Mouse (Mus musculus): ENCODE measurements around the gene Hap1. TPM values are rescaled to one million over a fixed set of nuclear protein-coding genes. Genes with fewer than 3 reads are reported as not detected.
"Not testable (repeated sequence)": the region's sequence is repeated elsewhere in the genome, so short reads cannot be mapped to it uniquely, and the experiment has no call there.

The Hap1 gene
- polyA plus RNA-seq, 1 experiment from 2014 or later: 2.8 TPM

GRCm38 (mm10) chr11:100320701-100321410, 35.1 kb downstream of the Hap1 start:
- H3K4me2 ChIP-seq: peak overlapping the region; percentile 58
- H3K36me3 ChIP-seq: peaks cover 19% of the 10 kb centered on the region
- 15% methylated on average over 11 of the region's 11 CpGs for WGBS
- H3K4me1 ChIP-seq; ATAC-seq (ENCODE audit: insufficient number of reproducible peaks, low FRiP score, low TSS enrichment, low read depth); H3K9me3 ChIP-seq; H3K27me3 ChIP-seq: not testable (repeated sequence)
- H3K27ac ChIP-seq: peak overlapping the region; percentile 100
- peak overlapping the region; percentile 72 for H3K4me3 ChIP-seq
- H3K9ac ChIP-seq: peak overlapping the region; percentile 92

GRCm38 (mm10) chr11:100320172-100320630, 35.7 kb downstream of the Hap1 start:
- Histone ChIP-seq H3K9me3 (no peaks in the 10 kb centered on the region), H3K4me2 (peak overlapping the region; percentile 58), H3K9ac (peak overlapping the region; percentile 92), H3K36me3 (peaks cover 19% of the 10 kb centered on the region), H3K4me1 (peaks cover 7% of the 10 kb centered on the region; the same call in 1 of the 2 replicates), H3K4me3 (peak overlapping the region; percentile 72), H3K27me3 (no peaks in the 10 kb centered on the region), H3K27ac (peak overlapping the region; percentile 100)
- WGBS: under 1% methylated on average over 40 of the region's 40 CpGs
- ATAC-seq (ENCODE audit: insufficient number of reproducible peaks, low FRiP score, low TSS enrichment, low read depth): peak; percentile 81

- peaks cover 19% of the 10 kb centered on the region for H3K36me3 ChIP-seq
- under 1% methylated on average over 51 of the region's 58 CpGs for WGBS
- no peaks in the 10 kb centered on the region for H3K27me3 ChIP-seq
- H3K9me3 ChIP-seq: no peaks in the 10 kb centered on the region
- H3K9ac ChIP-seq: peak within 1 kb of the TSS; percentile 92
- H3K4me3 ChIP-seq: peak within 1 kb of the TSS; percentile 72
- ATAC-seq (ENCODE audit: insufficient number of reproducible peaks, low FRiP score, low TSS enrichment, low read depth): peak; percentile 90
- H3K4me1 ChIP-seq: peaks cover 7% of the 10 kb centered on the region; the same call in 1 of the 2 replicates
- peak within 1 kb of the TSS; percentile 100 for H3K27ac ChIP-seq
- peak within 1 kb of the TSS; percentile 62 for H3K4me2 ChIP-seq
Measured at GRCm38 (mm10) chr11:100319492-100320171, 36.3 kb downstream of the Hap1 start, which contains the start of gene Eif1. TSS of gene Eif1 (plus strand) at chr11:100319885.

- peak overlapping the region; percentile 62 for H3K4me2 ChIP-seq
- H3K4me3 ChIP-seq: peak overlapping the region; percentile 72
- ATAC-seq (ENCODE audit: insufficient number of reproducible peaks, low FRiP score, low TSS enrichment, low read depth): no peak
- H3K27ac ChIP-seq: peak overlapping the region; percentile 75; the same call in 1 of the 2 replicates
- peaks cover 7% of the 10 kb centered on the region; the same call in 1 of the 2 replicates for H3K4me1 ChIP-seq
- 85% methylated on average over 10 of the region's 10 CpGs for WGBS
- no peak overlapping the region for H3K9ac ChIP-seq
- peaks cover 19% of the 10 kb centered on the region for H3K36me3 ChIP-seq
- H3K27me3 ChIP-seq: no peaks in the 10 kb centered on the region
- no peaks in the 10 kb centered on the region for H3K9me3 ChIP-seq
Measured at GRCm38 (mm10) chr11:100318529-100319451, 37.1 kb downstream of the Hap1 start.

GRCm38 (mm10) chr11:100317826-100318380, 38.0 kb downstream of the Hap1 start:
- Histone ChIP-seq H3K4me2 (no peak overlapping the region), H3K9me3 (no peaks in the 10 kb centered on the region), H3K9ac (no peak overlapping the region), H3K27me3 (no peaks in the 10 kb centered on the region), H3K36me3 (peaks cover 19% of the 10 kb centered on the region), H3K27ac (no peak overlapping the region), H3K4me1 (peaks cover 7% of the 10 kb centered on the region; the same call in 1 of the 2 replicates), H3K4me3 (no peak overlapping the region)
- no peak for ATAC-seq (ENCODE audit: insufficient number of reproducible peaks, low FRiP score, low TSS enrichment, low read depth)
- 46% methylated on average over 6 of the region's 6 CpGs for WGBS

- no peak overlapping the region for H3K4me2 ChIP-seq
- H3K36me3 ChIP-seq: no peaks in the 10 kb centered on the region
- H3K27ac ChIP-seq: no peak overlapping the region
- H3K4me3 ChIP-seq: no peak overlapping the region
- no peaks in the 10 kb centered on the region for H3K9me3 ChIP-seq
- WGBS: 82% methylated on average over 5 of the region's 5 CpGs
- peaks cover 2% of the 10 kb centered on the region; the same call in 1 of the 2 replicates for H3K4me1 ChIP-seq
- H3K9ac ChIP-seq: no peak overlapping the region
- no peaks in the 10 kb centered on the region for H3K27me3 ChIP-seq
- no peak for ATAC-seq (ENCODE audit: insufficient number of reproducible peaks, low FRiP score, low TSS enrichment, low read depth)
Measured at GRCm38 (mm10) chr11:100315439-100315838, 40.5 kb downstream of the Hap1 start.

- H3K4me1 ChIP-seq: no peaks in the 10 kb centered on the region
- no peaks in the 10 kb centered on the region for H3K9me3 ChIP-seq
- no peaks in the 10 kb centered on the region for H3K36me3 ChIP-seq
- WGBS: 90% methylated on average over 6 of the region's 6 CpGs
- ATAC-seq (ENCODE audit: insufficient number of reproducible peaks, low FRiP score, low TSS enrichment, low read depth): no peak
- no peaks in the 10 kb centered on the region for H3K27me3 ChIP-seq
- H3K9ac ChIP-seq: no peak overlapping the region
- H3K4me2 ChIP-seq: no peak overlapping the region
- H3K27ac ChIP-seq: no peak overlapping the region
- H3K4me3 ChIP-seq: no peak overlapping the region
Measured at GRCm38 (mm10) chr11:100313424-100313823, 42.5 kb downstream of the Hap1 start.

- Histone ChIP-seq H3K4me3 (no peak overlapping the region), H3K36me3 (no peaks in the 10 kb centered on the region), H3K27me3 (no peaks in the 10 kb centered on the region), H3K4me2 (no peak overlapping the region), H3K27ac (no peak overlapping the region), H3K4me1 (no peaks in the 10 kb centered on the region), H3K9ac (no peak overlapping the region), H3K9me3 (no peaks in the 10 kb centered on the region)
- 31% methylated on average over 5 of the region's 5 CpGs for WGBS
- ATAC-seq (ENCODE audit: insufficient number of reproducible peaks, low FRiP score, low TSS enrichment, low read depth): no peak
Measured at GRCm38 (mm10) chr11:100312096-100312679, 43.7 kb downstream of the Hap1 start.

- WGBS: 64% methylated on average over 1 of the region's 1 CpGs
- ATAC-seq (ENCODE audit: insufficient number of reproducible peaks, low FRiP score, low TSS enrichment, low read depth): no peak
- no peak overlapping the region for H3K4me2 ChIP-seq
Measured at GRCm38 (mm10) chr11:100311656-100312055, 44.3 kb downstream of the Hap1 start.

GRCm38 (mm10) chr11:100308672-100309071, 47.3 kb downstream of the Hap1 start:
- not testable (repeated sequence) for H3K4me2 ChIP-seq

More at GRCm38 (mm10) chr11:100311656-100312055, 44.3 kb downstream of the Hap1 start:
- no peaks in the 10 kb centered on the region for H3K36me3 ChIP-seq
- H3K9ac ChIP-seq: no peak overlapping the region
- no peaks in the 10 kb centered on the region for H3K27me3 ChIP-seq
- no peak overlapping the region for H3K27ac ChIP-seq
- no peaks in the 10 kb centered on the region for H3K9me3 ChIP-seq
- H3K4me3 ChIP-seq: no peak overlapping the region
- H3K4me1 ChIP-seq: no peaks in the 10 kb centered on the region

GRCm38 (mm10) chr11:100307900-100308299, 48.0 kb downstream of the Hap1 start:
- no peak overlapping the region for H3K4me3 ChIP-seq
- H3K9ac ChIP-seq: no peak overlapping the region
- no peaks in the 10 kb centered on the region for H3K27me3 ChIP-seq
- 88% methylated on average over 5 of the region's 5 CpGs for WGBS
- ATAC-seq (ENCODE audit: insufficient number of reproducible peaks, low FRiP score, low TSS enrichment, low read depth): no peak
- H3K4me2 ChIP-seq: no peak overlapping the region
- H3K27ac ChIP-seq: no peak overlapping the region
- H3K36me3 ChIP-seq: no peaks in the 10 kb centered on the region
- H3K4me1 ChIP-seq: no peaks in the 10 kb centered on the region
- H3K9me3 ChIP-seq: no peaks in the 10 kb centered on the region

More at GRCm38 (mm10) chr11:100308672-100309071, 47.3 kb downstream of the Hap1 start:
- not testable (repeated sequence) for ATAC-seq (ENCODE audit: insufficient number of reproducible peaks, low FRiP score, low TSS enrichment, low read depth); H3K36me3 ChIP-seq; H3K9ac ChIP-seq; H3K4me1 ChIP-seq; H3K4me3 ChIP-seq; H3K9me3 ChIP-seq; H3K27me3 ChIP-seq; H3K27ac ChIP-seq
- WGBS: 87% methylated on average over 6 of the region's 6 CpGs
